Mouse (Mus musculus): Measurements from ENCODE around the gene Ccdc144b. TPM values are rescaled to one million over a fixed set of nuclear protein-coding genes. Genes with fewer than 3 reads are reported as not detected.

Ccdc144b gene
- total and polyA plus RNA-seq, 3 experiments: 0.04 TPM; not detected in 2

GRCm38 (mm10) chr3:36025732-36026131 lies 27.6 kb downstream of the Ccdc144b start:
- Histone ChIP-seq H3K9ac (ENCODE audit: low read depth, low read length) (no peak overlapping the region), H3K79me2 (replicated peaks; ENCODE audit: control insufficient read depth, insufficient read depth, low read length) (no peaks in the 10 kb centered on the region), H3K27ac (no peak overlapping the region), H3K36me3 (ENCODE audit: control insufficient read depth, insufficient read depth, low read length) (no peaks in the 10 kb centered on the region), H3K27me3 (ENCODE audit: control insufficient read depth, insufficient read depth, low read length) (no peaks in the 10 kb centered on the region), H3K4me1 (ENCODE audit: control insufficient read depth, insufficient read depth, low read length) (no peaks in the 10 kb centered on the region), H3K4me3 (no peak overlapping the region)
- WGBS: 81% methylated on average over 6 of the region's 6 CpGs
- TF ChIP-seq POLR2A (IDR thresholded peaks at IDR 0.05; ENCODE audit: insufficient read depth, low read depth, low read length) (no peak), CTCF (IDR thresholded peaks at IDR 0.05) (no peak), EP300 (IDR thresholded peaks at IDR 0.05; ENCODE audit: insufficient read depth, low read depth, low read length) (no peak)
- intact Hi-C loops (cut with DNase I): no loop called here
- DNase-seq: no peak

- 55% methylated on average over 3 of the region's 3 CpGs for WGBS
- Histone ChIP-seq H3K36me3 (ENCODE audit: control insufficient read depth, insufficient read depth, low read length) (no peaks in the 10 kb centered on the region), H3K9ac (ENCODE audit: low read depth, low read length) (no peak overlapping the region), H3K4me1 (ENCODE audit: control insufficient read depth, insufficient read depth, low read length) (no peaks in the 10 kb centered on the region), H3K79me2 (replicated peaks; ENCODE audit: control insufficient read depth, insufficient read depth, low read length) (no peaks in the 10 kb centered on the region), H3K27me3 (ENCODE audit: control insufficient read depth, insufficient read depth, low read length) (no peaks in the 10 kb centered on the region), H3K27ac (no peak overlapping the region), H3K4me3 (no peak overlapping the region)
- no peak for TF ChIP-seq EP300 (IDR thresholded peaks at IDR 0.05; ENCODE audit: insufficient read depth, low read depth, low read length)
- TF ChIP-seq POLR2A (IDR thresholded peaks at IDR 0.05; ENCODE audit: insufficient read depth, low read depth, low read length): no peak
- no peak for TF ChIP-seq CTCF (IDR thresholded peaks at IDR 0.05)
- DNase-seq: no peak
- intact Hi-C loops (cut with DNase I): no loop called here
These were observed 42.1 kb downstream of the Ccdc144b start for GRCm38 (mm10) chr3:36011239-36011638.

- Histone ChIP-seq H3K4me1 (ENCODE audit: control insufficient read depth, insufficient read depth, low read length) (no peaks in the 10 kb centered on the region), H3K4me3 (no peak overlapping the region), H3K27ac (no peak overlapping the region), H3K36me3 (ENCODE audit: control insufficient read depth, insufficient read depth, low read length) (no peaks in the 10 kb centered on the region), H3K79me2 (replicated peaks; ENCODE audit: control insufficient read depth, insufficient read depth, low read length) (no peaks in the 10 kb centered on the region), H3K27me3 (ENCODE audit: control insufficient read depth, insufficient read depth, low read length) (no peaks in the 10 kb centered on the region), H3K9ac (ENCODE audit: low read depth, low read length) (no peak overlapping the region)
- TF ChIP-seq EP300 (IDR thresholded peaks at IDR 0.05; ENCODE audit: insufficient read depth, low read depth, low read length): no peak
- TF ChIP-seq CTCF (IDR thresholded peaks at IDR 0.05): no peak
- intact Hi-C loops (cut with DNase I): no loop called here
- WGBS: 75% methylated on average over 4 of the region's 4 CpGs
- no peak for DNase-seq
These were observed 44.8 kb downstream of the Ccdc144b start for GRCm38 (mm10) chr3:36008411-36009154.

- no peaks in the 10 kb centered on the region for H3K27me3 ChIP-seq (ENCODE audit: control insufficient read depth, insufficient read depth, low read length)
- H3K79me2 ChIP-seq (replicated peaks; ENCODE audit: control insufficient read depth, insufficient read depth, low read length): no peaks in the 10 kb centered on the region
- no peak overlapping the region for H3K9ac ChIP-seq (ENCODE audit: low read depth, low read length)
- 47% methylated on average over 4 of the region's 4 CpGs for WGBS
- intact Hi-C loops (cut with DNase I): loop anchor here (5.0 kb wide), 1 partner anchor 72 kb away; no protein-coding TSS in a partner anchor
- H3K36me3 ChIP-seq (ENCODE audit: control insufficient read depth, insufficient read depth, low read length): no peaks in the 10 kb centered on the region
- no peak overlapping the region for H3K27ac ChIP-seq
- TF ChIP-seq EP300 (IDR thresholded peaks at IDR 0.05; ENCODE audit: insufficient read depth, low read depth, low read length): no peak
- DNase-seq: no peak
- H3K4me3 ChIP-seq: no peak overlapping the region
- peaks cover 1% of the 10 kb centered on the region for H3K4me1 ChIP-seq (ENCODE audit: control insufficient read depth, insufficient read depth, low read length)
These were observed 49.1 kb downstream of the Ccdc144b start for GRCm38 (mm10) chr3:36004028-36004895.

GRCm38 (mm10) chr3:36000275-36001239 lies 52.8 kb downstream of the Ccdc144b start, which contains the start of gene Mccc1:
Mccc1 (minus strand) TSS chr3:36000678.
- Histone ChIP-seq H3K4me3 (peak within 1 kb of the TSS; percentile 75), H3K36me3 (ENCODE audit: control insufficient read depth, insufficient read depth, low read length) (peaks cover 4% of the 10 kb centered on the region; the same call in 1 of the 2 replicates), H3K27ac (peak within 1 kb of the TSS; percentile 98), H3K79me2 (replicated peaks; ENCODE audit: control insufficient read depth, insufficient read depth, low read length) (no peaks in the 10 kb centered on the region), H3K4me1 (ENCODE audit: control insufficient read depth, insufficient read depth, low read length) (peaks cover 1% of the 10 kb centered on the region), H3K27me3 (ENCODE audit: control insufficient read depth, insufficient read depth, low read length) (no peaks in the 10 kb centered on the region), H3K9ac (ENCODE audit: low read depth, low read length) (peak within 1 kb of the TSS; percentile 83)
- TF ChIP-seq CTCF (IDR thresholded peaks at IDR 0.05) (no peak), POLR2A (IDR thresholded peaks at IDR 0.05; ENCODE audit: insufficient read depth, low read depth, low read length) (peak; percentile 77), EP300 (IDR thresholded peaks at IDR 0.05; ENCODE audit: insufficient read depth, low read depth, low read length) (peak; percentile 88)
- intact Hi-C loops (cut with DNase I): loop anchor here (2.0 to 5.0 kb wide), 3 partner anchors 64 to 246 kb away; partner anchors contain the start of genes Acad9 and Atp11b
- WGBS: 3% methylated on average over 39 of the region's 39 CpGs
- peak; percentile 96 for DNase-seq
